ENCODE assay signal across 9 mouse cellular contexts in the genomic region with DNA sequence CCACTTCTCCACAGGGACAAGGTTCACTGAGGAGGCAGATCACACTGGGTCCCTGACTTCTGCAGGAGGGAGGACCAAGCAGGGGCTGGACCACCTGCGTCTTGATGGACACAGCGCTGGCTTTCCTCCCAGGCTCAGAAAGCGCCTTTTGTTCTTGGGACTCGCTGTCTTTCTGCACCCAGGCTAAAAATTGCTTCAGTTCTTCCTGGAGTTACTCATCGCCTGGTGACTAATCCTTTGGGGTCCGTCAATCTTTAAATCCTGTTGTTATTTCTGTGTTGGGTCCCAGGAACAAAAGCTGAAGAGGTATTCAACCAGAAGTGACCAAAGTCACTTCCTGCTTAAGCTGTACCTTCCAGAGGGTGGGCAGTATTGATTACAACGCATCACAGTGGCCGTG. TPM values are rescaled to one million over a fixed set of nuclear protein-coding genes. Genes with fewer than 3 reads are reported as not detected.
DNase-seq lines count a peak whose midpoint lies in the region.
"Not testable (repeated sequence)": the region's sequence is repeated elsewhere in the genome, so short reads cannot be mapped to it uniquely, and the experiment has no call there.
"Had no signal": no experiment of that assay in that cellular context is flagged by ENCODE, and none has a peak within 500 bp of the region (broad histone marks: within the 10 kb centered on the region; RNA-seq: fewer than 3 reads in every experiment).

No protein-coding gene starts in this region.

- DNase-seq in 3134 (ENCODE audit: extremely low read depth, insufficient read length, low spot score), result peak; percentile 49
- DNase-seq in Muller cell, postnatal 12 days (ENCODE audit: inconsistent ontology term), result peak; percentile 74
- DNase-seq in adrenal gland, postnatal 10 days, result peak; percentile 27
- DNase-seq in brain, adult 2 months (ENCODE audit: low read depth, low spot score), result peak; percentile 77
- DNase-seq in left cerebral cortex, adult 18-20 months (ENCODE audit: low spot score in 2 of 2), result peak; percentile 34 to 53
- DNase-seq in left cerebral cortex, postnatal 36 days (ENCODE audit: low spot score in 2 of 2), result peak; percentile 28 to 32
- DNase-seq in right cerebral cortex, adult 18-20 months, result peak; percentile 52

- intact Hi-C loops in left cerebral cortex, postnatal 36 days (cut with DNase I), result not testable (repeated sequence)

RNA-seq across cellular contexts. Expression of gene Hsf2bp, which starts 28.6 kb away (rescaled TPM):
- total RNA-seq in adrenal gland, postnatal 10 days (2021), result 1 to 10 TPM; 1.4 to 1.7 TPM
- 1 to 10 TPM in 1 of 2 experiments, under 1 TPM in 1; 0.72 to 1.8 TPM for total RNA-seq in left cerebral cortex, adult 18-20 months (2021)
- 1 to 10 TPM in 1 of 2 experiments, under 1 TPM in 1; 0.64 to 1.4 TPM for total RNA-seq in left cerebral cortex, postnatal 36 days (2021)
- total RNA-seq: granulocyte monocyte progenitor cell, adult 5-6 weeks; megakaryocyte progenitor cell, adult 5-6 weeks had no signal

RNA-seq across cellular contexts. Expression of gene Rrp1b, which starts 28.9 kb away (rescaled TPM):
- 10 to 100 TPM; 15.5 to 21.7 TPM for total RNA-seq in adrenal gland, postnatal 10 days (2021)
- 10 to 100 TPM; 19.5 to 19.7 TPM for total RNA-seq in left cerebral cortex, adult 18-20 months (2021)
- total RNA-seq in left cerebral cortex, postnatal 36 days (2021), result 10 to 100 TPM; 13.2 to 21.7 TPM

Comparison
In these comparisons a context has a peak if more than half of its experiments do, and no peak if none do; other contexts are left out.
1. Peak in every context shown above with its lines: DNase-seq.
2. DNase-seq: peak in every context shown above with its lines; median percentile 77 in brain, adult 2 months; 74 in Muller cell, postnatal 12 days; 52 in right cerebral cortex, adult 18-20 months; 49 in 3134; 44 in left cerebral cortex, adult 18-20 months; 30 in left cerebral cortex, postnatal 36 days; 27 in adrenal gland, postnatal 10 days.